ENCODE assay signal across 13 mouse cellular contexts in the genomic region with DNA sequence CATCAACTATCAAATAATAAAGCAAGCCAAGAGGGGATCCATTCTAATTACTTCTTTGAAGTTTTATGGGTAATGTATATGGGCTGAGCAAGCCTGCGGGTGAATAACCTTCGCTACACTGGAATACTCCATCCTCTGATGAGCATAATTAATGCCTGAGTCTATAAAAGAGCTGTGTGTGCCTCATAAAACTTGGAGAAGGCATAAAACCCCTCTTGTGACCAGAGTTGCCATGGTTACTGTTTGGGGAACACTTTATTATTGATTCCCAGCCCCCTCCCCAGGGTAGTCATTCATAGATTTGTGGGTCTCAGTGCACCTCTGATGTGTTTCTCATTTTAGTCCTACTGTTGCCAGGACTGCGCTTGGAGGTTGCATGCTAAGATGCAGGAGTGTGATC.
"Had no signal": no experiment of that assay in that cellular context is flagged by ENCODE, and none has a peak within 500 bp of the region (broad histone marks: within the 10 kb centered on the region; RNA-seq: fewer than 3 reads in every experiment).

No protein-coding gene starts in this region.

- H3K36me3 ChIP-seq: liver, embryonic 13.5 days; midbrain, embryonic 13.5 days; stomach, embryonic 15.5 days had no signal

- DNase-seq: kidney, adult 11 months; kidney, adult 9 months; kidney, postnatal 36 days; layer of hippocampus, adult 9-11 months; layer of hippocampus, postnatal 36 days; liver; liver, embryonic 13.5 days; liver, postnatal 0 days; retina, postnatal 1 day; thymus, postnatal 4 days had no signal

- H3K9ac ChIP-seq: liver, embryonic 13.5 days; liver, postnatal 0 days; midbrain, embryonic 13.5 days; stomach, embryonic 15.5 days had no signal

- H3K4me2 ChIP-seq: liver, embryonic 13.5 days; midbrain, embryonic 13.5 days; stomach, embryonic 15.5 days had no signal

- H3K4me1 ChIP-seq: liver, embryonic 13.5 days; stomach, embryonic 15.5 days had no signal

- H3K9me3 ChIP-seq: liver, embryonic 13.5 days; midbrain, embryonic 13.5 days; stomach, embryonic 15.5 days had no signal

- ATAC-seq: liver, postnatal 0 days; midbrain, embryonic 13.5 days had no signal

- H3K27ac ChIP-seq: kidney, postnatal 0 days; liver, embryonic 13.5 days; midbrain, embryonic 13.5 days; stomach, embryonic 15.5 days had no signal

- H3K27me3 ChIP-seq: liver, embryonic 13.5 days; midbrain, embryonic 13.5 days; stomach, embryonic 15.5 days had no signal

- H3K4me3 ChIP-seq: liver, embryonic 13.5 days; midbrain, embryonic 13.5 days; stomach, embryonic 15.5 days had no signal
